Mouse (Mus musculus): ENCODE measurements around the gene Prpf40b.

Prpf40b gene

DNA sequence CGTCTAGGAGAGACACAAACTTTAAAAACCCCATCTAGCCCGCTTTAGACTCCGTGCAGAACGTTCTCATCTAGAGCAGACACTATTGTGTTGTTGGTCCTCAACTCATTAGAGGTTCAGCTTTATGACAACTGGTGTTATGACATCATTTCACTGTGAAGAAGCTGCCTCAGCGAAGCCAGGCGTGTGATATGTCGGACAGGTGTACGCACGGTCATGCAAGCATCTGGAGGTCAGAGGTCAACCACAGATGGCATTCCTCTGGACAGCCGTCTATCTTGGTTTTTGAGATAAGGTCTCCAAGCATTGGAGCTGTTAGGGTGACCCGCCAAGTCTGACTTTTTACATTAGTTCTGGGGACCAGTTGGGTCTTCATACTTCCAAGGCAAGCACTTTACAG is 4.3 kb upstream of the Prpf40b start:
- no peak for DNase-seq (ENCODE audit: low read depth, low spot score)

DNA sequence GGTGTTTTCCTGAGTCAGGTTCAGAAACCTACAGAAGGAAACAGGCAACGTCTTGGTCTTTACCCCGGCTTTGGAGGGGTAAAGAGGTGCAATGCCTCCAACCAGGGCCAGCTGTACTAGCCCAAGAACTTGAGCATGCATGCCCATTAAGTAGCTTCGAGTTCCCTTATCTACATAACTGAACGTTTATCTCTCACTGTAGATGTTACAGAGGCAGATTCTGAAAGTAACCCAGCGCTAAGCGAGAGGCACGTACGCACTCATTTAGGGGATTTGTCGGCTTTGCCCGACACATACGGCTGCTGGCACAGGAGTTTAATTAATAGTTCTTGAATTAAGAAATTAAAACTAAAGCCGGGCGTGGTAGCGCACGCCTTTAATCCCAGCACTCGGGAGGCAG is 600 bp upstream of the Prpf40b start:
- no peak for DNase-seq (ENCODE audit: low read depth, low spot score)

DNA sequence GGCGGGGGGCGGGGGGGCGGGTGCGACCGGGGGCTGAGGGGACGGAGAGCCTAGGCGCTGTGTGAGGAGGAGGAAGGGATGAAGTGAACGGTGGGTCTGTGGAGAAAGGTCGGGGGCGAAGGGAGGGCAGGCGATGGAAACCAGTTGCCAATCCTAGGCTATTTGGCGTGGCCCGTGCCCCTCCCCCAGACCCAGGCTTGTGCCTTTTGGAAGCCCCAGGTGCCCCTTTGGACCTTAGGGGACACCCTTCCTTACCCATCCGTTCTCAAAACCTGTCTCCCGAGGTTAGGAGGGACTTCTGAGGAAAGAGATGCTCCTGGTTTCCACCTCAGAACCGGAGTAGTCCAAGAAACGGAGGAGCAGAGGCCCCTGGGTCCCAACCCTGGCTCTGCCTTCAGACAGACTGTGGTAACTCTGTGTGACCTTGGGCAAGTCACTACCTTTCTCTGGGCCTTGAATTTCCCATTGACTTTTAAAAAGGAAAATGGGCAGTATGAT is 646 bp downstream of the Prpf40b start, which contains the start of gene Fam186b:
Gene Fam186b, minus strand, starts transcription at position 405 of the 498 bp plus-strand sequence.
- peak; percentile 31 for DNase-seq (ENCODE audit: low read depth, low spot score)

DNA sequence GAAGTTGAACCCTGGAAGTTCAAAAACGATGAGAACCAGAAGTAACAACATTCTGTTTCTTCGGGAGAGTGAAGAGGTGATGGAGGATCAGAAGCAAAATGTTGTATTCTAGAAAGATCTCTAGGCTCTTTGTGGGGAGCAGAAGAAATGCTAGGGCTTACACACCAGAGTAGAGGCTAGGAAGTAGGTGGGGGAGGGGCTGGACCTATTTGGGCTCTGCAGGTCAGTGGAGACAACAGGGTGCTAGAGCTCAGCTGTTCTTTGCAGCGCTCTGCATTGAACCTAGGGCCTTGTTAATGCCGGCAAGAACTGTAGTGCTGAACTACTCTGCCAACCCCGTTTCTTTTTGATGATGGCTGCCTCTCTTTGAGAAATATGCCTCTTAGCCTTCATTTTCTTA is 1.3 kb downstream of the Prpf40b start:
- no peak for DNase-seq (ENCODE audit: low read depth, low spot score)

DNA sequence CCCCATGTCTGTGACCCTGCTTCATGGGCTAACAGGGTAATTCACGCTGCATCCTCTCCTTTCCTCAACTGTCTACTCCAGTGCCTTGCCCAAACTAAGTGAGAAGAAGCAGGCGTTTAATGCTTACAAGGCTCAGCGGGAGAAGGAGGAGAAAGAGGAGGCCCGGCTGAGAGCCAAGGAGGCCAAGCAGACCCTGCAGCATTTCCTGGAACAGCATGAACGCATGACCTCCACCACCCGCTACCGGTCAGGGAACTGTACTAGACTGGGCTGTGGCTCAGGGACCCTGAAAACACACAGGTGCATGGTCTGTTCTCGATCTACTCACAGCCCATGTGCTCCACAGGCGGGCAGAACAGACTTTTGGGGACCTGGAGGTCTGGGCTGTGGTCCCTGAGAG is 12.6 kb downstream of the Prpf40b start:
- DNase-seq (ENCODE audit: low read depth, low spot score), result no peak

DNA sequence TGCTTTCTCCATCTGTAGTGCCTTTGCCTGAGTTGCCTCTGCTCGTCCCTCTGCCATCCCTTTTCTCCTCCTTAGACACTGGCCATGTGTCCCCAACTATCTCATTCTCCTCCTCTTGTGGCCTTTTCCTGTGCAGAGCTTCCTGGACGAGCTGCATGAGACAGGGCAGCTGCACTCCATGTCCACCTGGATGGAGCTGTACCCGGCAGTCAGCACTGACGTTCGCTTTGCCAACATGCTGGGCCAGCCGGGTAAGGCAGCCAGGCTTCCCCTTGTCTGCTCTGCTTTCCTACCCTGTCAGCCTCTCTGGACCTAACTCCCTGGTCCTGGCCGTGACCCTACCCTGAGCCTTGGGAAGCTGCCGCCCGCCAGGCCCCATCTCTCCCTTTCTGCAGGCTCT is 14.7 kb downstream of the Prpf40b start:
- DNase-seq (ENCODE audit: low read depth, low spot score), result no peak

DNA sequence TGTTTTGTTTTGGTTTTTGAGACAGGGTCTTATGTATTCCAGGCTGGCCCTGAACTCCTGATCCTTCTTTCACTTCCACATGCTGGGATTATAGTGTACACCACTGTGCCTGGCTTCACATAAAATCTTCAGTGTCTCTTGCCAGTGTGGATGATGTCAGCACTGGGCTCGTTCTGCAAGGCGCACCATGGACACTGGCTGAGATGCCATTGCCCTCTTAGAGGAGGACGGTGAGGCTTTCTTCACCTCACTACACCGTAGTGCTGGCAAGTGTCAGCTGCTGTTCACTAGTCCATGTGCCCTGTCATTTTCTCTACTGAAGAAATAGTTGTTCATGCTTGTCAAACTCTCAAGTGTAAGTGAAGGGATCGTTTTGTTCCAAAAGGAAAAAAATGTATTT is 15.7 kb downstream of the Prpf40b start:
- DNase-seq (ENCODE audit: low read depth, low spot score), result no peak

DNA sequence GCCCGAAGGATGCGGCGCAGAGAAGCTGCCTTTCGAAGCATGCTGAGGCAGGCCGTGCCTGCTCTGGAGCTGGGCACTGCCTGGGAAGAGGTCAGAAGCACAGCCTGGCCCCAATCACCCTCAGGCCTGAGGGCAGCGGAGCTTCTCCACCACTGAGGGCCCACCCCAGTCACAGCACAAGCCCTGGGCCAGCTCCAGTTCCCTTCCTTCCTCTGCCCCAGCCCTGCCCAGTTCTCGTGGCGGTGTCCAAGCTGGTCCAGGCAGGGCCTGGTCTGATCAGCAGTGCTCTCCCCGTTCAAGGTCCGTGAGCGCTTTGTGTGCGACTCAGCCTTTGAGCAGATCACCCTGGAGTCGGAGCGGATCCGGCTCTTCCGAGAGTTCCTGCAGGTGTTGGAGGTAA is 20.0 kb downstream of the Prpf40b start:
- no peak for DNase-seq (ENCODE audit: low read depth, low spot score)

DNA sequence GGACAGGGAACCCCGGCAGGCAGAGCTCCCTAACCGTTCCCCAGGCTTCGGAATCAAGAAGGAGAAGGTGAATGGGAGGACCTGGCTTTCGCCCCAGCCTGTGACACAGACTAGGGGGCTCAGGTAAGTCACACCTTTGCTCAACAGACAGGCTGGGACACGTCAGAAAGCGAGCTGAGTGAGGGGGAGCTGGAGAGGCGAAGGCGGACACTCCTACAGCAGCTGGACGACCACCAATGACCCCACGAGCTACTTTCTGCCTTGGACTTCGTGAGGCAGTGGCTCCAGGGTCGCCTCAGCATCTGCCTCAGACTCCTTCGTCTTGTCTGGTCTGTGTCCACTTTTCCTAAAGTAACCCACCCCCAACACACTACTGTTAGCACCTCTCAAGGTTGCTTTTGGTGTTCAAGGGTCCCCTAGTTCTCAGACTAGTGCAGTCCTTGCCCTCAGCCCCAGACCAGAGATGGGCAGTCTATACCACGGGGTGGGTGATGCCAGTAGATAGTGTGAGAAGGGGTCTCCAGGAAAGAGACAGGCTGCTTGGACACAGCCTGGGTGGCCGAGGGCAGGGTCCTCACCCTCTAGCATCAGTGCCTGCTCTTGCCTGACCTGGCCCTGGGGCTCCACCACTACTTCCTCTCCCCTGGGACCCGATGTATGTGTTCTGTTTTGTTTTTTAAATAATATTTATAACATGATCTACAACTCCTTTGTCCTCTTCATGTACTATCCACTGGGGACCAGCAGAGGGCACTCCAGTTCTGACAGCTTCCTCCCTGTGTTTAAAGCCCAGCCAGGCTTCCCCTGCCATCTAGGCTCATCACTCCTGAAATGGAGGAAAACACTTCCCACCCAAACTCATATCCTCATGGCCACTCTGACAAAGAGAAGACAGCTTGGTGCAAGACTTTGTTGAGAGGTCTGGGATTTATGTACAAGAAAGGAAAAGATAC is 21.7 kb downstream of the Prpf40b start:
- peak; percentile 80 for DNase-seq (ENCODE audit: low read depth, low spot score)

DNA sequence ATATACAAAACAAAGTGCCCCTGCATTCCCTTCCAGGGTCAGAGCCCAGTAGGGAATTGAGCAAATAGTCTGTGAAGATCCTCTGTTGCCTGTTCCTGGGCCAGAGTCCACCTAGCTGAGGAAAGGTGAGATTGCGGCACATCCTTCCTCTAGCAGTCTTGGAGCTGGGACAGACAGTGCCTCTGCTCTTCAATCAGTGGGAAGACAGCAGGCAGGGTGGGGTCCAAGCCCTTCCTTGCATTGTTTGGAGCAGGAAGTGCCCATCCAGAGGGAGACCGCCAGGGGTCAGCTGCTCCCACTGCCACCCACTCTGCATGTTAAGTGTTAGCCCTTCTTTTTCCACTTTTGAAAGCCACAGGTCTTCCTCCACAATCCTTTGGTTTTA is 22.4 kb downstream of the Prpf40b start:
- peak; percentile 7 for DNase-seq (ENCODE audit: low read depth, low spot score)

DNA sequence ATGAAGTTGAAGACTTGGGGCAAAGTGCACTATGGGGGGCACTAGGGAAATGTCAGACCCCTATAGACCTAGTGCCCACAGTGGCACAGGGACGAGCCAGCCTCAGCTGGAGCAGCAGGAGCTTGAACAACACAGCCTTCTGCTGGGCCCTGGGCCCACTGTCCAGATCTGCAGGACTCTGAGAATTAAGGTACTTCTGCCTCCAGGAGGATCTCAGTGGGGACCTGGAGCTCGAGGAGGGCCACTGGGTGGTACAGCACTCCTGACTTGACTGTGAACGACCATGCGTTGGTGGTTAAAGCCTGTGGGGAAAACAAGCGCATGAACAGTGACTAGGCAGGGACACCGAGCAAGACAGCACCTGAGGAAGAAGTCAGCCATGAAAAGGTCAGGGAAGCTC is 23.2 kb downstream of the Prpf40b start:
- no peak for DNase-seq (ENCODE audit: low read depth, low spot score)

DNA sequence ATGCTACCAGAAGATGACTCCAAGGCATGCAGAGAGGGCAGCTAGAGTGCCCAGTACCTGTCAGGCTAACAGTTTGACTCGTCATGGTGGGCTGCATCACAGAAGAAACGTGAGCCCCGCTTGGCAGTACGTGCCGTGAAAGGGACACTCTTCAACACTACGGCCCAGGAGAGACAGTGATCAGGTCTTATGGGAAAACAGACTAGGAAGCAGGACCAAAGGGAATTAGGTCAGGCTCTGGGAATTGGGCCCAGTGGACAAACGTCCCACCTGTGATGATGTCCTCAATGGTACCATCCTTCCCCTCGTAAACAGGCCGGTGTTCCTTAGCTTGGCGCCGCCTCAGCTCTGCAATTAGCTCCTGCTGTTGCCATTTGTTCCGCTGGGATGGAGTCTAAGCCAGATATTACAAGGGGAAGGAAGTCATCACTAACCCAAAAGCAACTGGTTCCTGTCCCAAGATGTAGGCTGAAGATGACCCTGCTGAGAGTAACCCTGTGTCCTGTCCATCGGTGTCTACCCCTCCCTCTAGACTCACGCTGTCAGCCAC is 24.0 kb downstream of the Prpf40b start:
- DNase-seq (ENCODE audit: low read depth, low spot score), result no peak

DNA sequence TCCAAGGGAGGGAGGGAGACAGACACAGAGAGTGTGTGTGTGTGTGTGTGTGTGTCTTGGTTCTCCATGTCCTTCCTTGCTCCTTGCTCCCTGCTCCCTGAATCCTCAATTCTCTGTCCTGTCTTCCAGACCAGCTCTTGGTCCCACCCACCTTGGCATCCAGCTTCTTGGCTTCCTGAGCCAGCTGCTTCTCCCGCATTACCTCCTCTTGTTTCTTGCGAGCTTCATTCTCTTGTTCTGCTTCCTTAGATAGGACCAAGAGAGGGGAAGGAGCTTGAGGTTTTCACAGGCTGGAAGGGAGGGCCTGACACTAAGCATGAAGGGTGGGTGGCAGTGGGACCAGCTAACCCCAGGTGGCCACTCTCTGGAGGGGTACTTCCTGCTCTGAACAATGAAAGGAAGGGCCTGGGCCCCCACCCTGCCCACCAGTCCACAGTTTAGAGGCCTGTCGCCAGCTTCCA is 24.6 kb downstream of the Prpf40b start:
- DNase-seq (ENCODE audit: low read depth, low spot score), result no peak

DNA sequence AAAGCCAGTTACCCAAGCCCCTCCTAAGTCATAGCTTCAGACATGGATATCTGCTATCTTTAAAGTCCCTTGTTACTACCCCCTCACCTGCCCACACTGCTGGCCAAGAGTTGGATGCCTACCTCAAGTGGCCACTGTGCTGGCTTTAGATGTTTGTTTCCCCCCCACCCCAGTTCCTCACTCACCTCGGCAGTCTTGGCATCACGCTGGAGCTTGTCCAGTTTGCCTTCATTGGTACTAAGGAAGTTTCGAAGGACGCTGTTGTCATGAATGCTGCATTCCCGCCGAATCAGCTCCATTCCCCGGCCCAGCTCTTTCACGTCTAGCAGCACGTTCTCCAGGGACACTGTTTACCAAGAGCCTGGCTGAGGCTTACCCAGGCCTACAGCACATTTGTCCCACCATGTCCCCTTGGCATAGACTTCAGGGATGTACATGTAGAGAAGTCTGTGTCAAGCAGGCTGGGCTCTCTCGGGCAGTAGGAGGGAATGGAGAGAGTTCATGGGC is 25.3 kb downstream of the Prpf40b start:
- no peak for DNase-seq (ENCODE audit: low read depth, low spot score)

DNA sequence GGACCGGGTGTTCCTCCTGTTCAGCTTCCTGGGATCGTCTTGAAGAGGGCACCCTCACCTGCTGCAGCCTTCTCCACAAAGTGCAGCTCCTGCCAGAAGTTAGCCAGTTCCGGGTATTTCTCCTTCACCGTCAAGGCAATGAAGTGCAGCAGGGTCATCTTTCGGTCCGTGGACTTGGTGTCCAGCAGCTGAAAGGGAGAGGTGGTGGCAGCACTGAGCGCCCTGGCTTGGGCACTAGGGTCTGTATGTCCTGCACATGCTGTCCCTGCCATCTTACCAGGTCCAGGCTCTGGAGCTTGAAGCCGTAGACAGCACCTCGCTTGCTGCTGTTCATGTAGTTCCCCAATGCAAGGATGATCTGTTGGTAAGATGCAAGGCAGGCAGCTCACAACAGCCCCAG is 26.1 kb downstream of the Prpf40b start:
- DNase-seq (ENCODE audit: low read depth, low spot score), result no peak

DNA sequence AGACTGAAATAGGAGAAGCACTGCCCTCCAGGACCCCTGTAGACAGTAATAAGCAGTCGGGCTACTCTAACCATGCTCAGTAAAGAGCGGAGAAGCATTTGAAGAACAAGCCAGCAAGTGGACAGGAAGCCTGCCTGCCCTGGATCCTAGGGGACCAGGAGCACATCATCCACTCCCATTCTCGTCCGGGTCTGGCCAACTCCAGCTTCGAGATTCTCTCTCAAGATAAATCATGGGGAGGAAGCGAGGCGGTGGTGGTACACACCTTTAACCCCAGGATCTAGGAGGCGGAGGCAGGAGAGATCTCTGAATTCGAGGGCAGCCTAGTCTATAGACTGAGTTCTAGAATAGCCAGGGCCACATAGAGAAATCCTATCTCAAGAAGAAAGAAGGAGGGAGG is 29.3 kb downstream of the Prpf40b start:
- no peak for DNase-seq (ENCODE audit: low read depth, low spot score)

DNA sequence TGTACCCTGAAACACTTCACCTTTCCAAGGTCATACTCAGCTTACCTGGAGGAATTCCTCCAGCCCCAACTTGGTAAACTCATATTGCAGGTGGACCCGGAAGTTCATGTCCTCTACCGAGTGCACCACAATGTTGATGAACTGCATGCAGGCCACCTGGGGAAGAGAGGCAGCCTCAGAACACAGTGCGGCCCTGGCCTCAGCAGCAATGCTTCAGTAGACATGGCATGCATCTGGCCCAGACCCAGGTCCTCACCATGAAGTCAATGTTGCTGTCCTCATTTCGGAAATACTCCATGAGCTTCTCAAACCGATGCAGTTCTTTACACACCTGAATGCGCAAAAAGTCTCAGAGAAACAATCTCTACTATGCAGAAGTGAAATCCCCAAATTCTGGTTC is 30.7 kb downstream of the Prpf40b start:
- DNase-seq (ENCODE audit: low read depth, low spot score), result no peak

DNA sequence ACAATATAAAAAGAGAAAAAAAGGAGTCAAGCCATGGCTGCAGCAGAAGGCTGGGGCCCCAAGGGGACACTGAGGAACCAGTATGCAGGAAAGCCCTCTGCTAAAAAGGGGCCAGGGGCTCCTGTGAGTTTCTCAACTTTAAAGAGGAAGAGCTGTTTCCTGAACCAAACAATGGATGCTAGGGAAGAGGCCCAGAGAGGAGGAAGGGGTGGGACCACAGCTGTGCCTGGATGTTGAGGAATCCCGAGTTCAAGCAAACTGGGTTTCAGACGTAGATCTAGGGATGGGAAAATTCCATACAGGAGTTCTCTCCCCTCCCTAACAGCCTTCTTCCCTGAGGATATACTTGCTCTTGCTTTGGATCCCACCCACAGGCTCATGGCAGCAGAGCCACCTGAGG is 31.5 kb downstream of the Prpf40b start:
- DNase-seq (ENCODE audit: low read depth, low spot score), result no peak

DNA sequence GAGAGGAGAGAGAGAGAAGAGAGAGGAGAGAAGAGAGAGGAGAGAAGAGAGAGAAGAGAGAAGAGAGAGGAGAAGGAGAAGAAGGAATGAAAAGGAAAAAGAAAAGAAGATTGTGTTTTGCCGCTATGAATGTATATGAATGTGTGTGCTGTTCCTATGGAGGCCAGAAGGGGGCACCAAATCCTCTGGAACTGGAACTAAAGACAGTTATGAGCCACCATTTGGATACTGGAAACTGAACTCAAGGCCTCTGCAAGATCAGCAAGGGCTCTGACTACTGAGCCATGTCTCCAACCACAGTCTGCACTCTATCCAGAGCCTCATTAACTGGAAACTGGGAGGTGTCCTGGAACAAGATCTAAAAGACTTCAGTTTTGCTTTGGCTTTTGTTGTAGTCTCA is 32.1 kb downstream of the Prpf40b start:
- DNase-seq (ENCODE audit: low read depth, low spot score), result peak; percentile 49

DNA sequence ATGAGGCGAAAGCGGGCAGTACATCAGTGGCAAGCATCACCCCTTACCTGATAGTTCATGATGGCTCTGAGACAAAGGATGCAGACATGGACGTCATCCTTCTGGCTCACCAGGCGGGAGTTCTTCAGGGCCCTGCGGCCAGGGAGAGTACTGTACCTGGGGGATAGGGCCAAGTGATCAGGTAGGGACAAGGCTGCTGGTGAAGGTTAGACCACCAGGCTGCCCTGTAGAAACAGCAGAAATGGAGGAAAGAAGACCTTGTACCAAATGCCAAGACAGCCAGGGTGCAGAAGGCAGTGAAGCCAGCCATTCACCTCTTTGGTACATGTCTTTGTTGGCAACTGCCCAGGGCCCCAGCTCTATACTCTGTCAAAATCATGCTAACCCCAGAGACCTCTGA is 33.1 kb downstream of the Prpf40b start:
- DNase-seq (ENCODE audit: low read depth, low spot score), result no peak

DNA sequence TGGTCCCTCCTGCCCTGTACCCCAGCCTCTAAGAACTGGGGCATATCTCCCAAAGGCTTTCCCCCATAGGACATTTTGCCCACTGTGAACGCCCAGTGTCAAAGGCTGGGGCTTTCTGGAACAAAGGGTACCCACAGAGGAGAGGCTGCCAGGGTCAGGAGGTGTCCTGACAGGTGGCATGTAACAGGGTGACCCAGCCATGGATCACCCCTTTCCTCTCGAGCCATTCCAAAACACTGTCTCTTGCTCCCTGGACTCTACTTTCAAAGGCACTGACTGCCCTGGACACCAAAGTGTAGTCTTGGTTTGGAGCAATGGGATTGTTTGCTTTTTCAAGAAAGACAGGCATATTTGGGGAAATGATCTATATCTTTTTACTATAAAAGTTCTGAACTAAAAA is 35.4 kb downstream of the Prpf40b start:
- no peak for DNase-seq (ENCODE audit: low read depth, low spot score)

DNA sequence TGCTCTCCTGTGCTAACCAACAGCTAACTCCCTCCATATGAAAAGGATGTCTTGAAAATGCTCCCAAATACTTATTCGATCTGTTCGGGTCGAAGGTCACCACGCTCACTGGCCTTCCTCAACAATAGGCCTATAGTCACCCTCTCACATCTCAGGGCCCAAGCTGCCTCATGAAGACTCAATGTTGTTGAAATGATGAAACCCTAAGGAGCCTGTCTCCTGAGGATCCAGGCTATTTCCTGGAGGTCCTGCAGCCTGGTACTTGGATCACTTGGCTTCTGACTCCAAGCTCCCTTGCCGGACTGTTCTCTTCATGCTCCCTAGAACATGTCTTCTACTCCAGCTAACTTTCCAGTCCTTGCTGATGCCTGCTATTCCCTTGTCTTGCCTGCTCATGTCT is 36.5 kb downstream of the Prpf40b start:
- no peak for DNase-seq (ENCODE audit: low read depth, low spot score)

DNA sequence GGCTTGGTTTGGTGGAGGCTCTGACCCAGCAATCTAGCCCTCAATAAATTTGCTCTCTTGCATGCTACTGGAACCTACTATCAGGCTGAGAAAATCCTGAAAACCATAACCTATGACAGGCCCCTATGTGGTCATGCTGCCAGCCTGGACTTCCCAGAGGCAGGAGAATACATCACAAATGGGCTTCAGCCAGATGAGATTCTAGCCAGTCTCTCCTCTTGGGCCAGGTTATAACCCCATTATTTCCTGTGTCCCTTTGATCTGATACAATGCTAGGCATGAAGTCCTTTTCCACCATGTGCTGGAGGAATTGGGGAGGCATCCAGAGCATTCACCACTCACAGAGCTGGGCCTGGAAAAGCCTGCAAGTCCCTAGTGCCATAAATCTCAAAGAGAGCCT is 37.2 kb downstream of the Prpf40b start:
- DNase-seq (ENCODE audit: low read depth, low spot score), result peak; percentile 14
